In the genomic region with DNA sequence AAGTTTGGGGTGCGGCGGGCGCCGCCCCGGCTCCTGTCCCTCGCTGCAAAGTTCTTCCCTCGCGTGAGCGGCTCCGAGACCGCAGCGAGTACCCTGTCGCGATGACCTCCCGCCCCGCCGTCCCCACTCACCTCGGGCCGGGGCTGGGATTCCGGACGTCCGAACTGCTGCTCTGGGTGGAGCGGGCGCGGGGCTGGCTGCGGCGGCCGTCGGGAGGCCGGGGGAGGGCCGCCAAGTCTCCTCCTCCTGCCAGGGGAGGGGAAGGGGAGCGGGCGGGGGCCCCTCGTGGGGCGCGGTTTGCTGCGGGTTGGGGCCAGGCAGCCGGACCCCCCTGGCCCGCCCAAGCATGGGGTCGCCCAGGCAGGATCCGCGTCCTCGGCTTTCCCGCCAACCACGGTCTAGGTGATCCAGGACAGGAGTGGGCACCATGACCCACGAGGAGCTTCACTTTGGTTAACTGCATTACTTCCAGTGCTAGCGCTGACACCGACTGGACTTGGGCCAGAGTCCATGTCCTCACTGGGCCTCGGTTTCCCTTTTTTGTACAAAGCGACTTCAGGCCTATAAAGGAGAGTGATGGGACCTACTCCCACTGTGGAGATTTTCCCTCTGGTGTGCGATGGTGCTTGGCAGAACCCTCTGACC, we compare ENCODE assay signal across 7 mouse cellular contexts. TPM values are rescaled to one million over a fixed set of nuclear protein-coding genes. Genes with fewer than 3 reads are reported as not detected.
DNase-seq lines count a peak whose midpoint lies in the region; ATAC-seq and TF ChIP-seq lines count a peak whose summit lies in the region.

Gene Ccdc102a (minus strand): TSS at position 248 of the 645 bp plus-strand sequence.

- no peak within 1 kb of the TSS for H3K27ac ChIP-seq in bone marrow, adult 2 months (ENCODE audit: control insufficient read depth, insufficient read depth, low read depth, low read length, poor library complexity)
- peak within 1 kb of the TSS; percentile 81 for H3K27ac ChIP-seq in kidney, embryonic 15.5 days
- H3K27ac ChIP-seq in testis, adult 2 months (ENCODE audit: control insufficient read depth, insufficient read depth, low read depth, low read length) = no peak within 1 kb of the TSS

- H3K27me3 ChIP-seq in kidney, embryonic 15.5 days = peaks cover 14% of the 10 kb centered on the region
- H3K27me3 ChIP-seq in testis, adult 2 months (ENCODE audit: control insufficient read depth, insufficient read depth, low read length) = no peaks in the 10 kb centered on the region

- H3K4me3 ChIP-seq in bone marrow, adult 2 months (replicated peaks; ENCODE audit: control insufficient read depth, low read depth, low read length) = peak within 1 kb of the TSS; percentile 56
- H3K4me3 ChIP-seq in kidney, embryonic 15.5 days (replicated peaks) = peak within 1 kb of the TSS; percentile 70
- H3K4me3 ChIP-seq in testis, adult 2 months (ENCODE audit: control insufficient read depth, low read depth, low read length) = peak within 1 kb of the TSS; percentile 77

- ATAC-seq in kidney, embryonic 15.5 days (replicated peaks; ENCODE audit: low FRiP score) = peak; percentile 68

- no peaks in the 10 kb centered on the region; the same call in 1 of the 2 replicates for H3K4me1 ChIP-seq in bone marrow, adult 2 months (ENCODE audit: control insufficient read depth, insufficient read depth, low read length)
- peaks cover 51% of the 10 kb centered on the region for H3K4me1 ChIP-seq in kidney, embryonic 15.5 days
- H3K4me1 ChIP-seq in testis, adult 2 months (ENCODE audit: control insufficient read depth, insufficient read depth, low read length) = peaks cover 22% of the 10 kb centered on the region

- TF ChIP-seq POLR2A in bone marrow, adult 2 months (IDR thresholded peaks at IDR 0.05; ENCODE audit: borderline replicate concordance, control insufficient read depth, low read depth, low read length) = no peak
- no peak for TF ChIP-seq POLR2A in testis, adult 2 months (IDR thresholded peaks at IDR 0.05; ENCODE audit: control insufficient read depth, low read depth, low read length)

- no peak for TF ChIP-seq CTCF in bone marrow, adult 2 months (IDR thresholded peaks at IDR 0.05; ENCODE audit: control insufficient read depth, insufficient read depth, low read length)
- TF ChIP-seq CTCF in testis, adult 2 months (IDR thresholded peaks at IDR 0.05; ENCODE audit: control insufficient read depth, insufficient read depth, insufficient replicate concordance, low read depth, low read length) = no peak; the same call in 1 of the 2 replicates

- WGBS in bone marrow, adult 2 months = 8% methylated on average over 40 of the region's 51 CpGs
- WGBS in kidney, embryonic 15.5 days = 1% methylated on average over 51 of the region's 51 CpGs

- peak; percentile 78 for DNase-seq in NIH3T3 (ENCODE audit: low read depth)
- peak; percentile 98 for DNase-seq in heart, adult 11 months
- peak; percentile 71 for DNase-seq in lung, postnatal 14 days
- DNase-seq in spleen, postnatal 10 days (ENCODE audit: low spot score in 2 of 2) = no peak

- peak within 1 kb of the TSS; percentile 89 for H3K4me2 ChIP-seq in kidney, embryonic 15.5 days

- H3K36me3 ChIP-seq in kidney, embryonic 15.5 days = 0 out of 2 replicates have a peak, but pooled peaks cover 2% of the 10 kb centered on the region
- no peaks in the 10 kb centered on the region for H3K36me3 ChIP-seq in testis, adult 2 months (ENCODE audit: control insufficient read depth, insufficient read depth, low read length)

- H3K9me3 ChIP-seq in kidney, embryonic 15.5 days (replicated peaks) = no peaks in the 10 kb centered on the region

- peak within 1 kb of the TSS; percentile 70 for H3K9ac ChIP-seq in kidney, embryonic 15.5 days

RNA-seq across cellular contexts. Expression of gene Ccdc102a, which starts in this region (rescaled TPM):
- polyA plus RNA-seq in bone marrow, adult 2 months (2011; ENCODE audit: insufficient read depth, insufficient read length, low replicate concordance, missing spikeins) = 0.70 and 2.8 TPM in 2 replicates
- 21.6 and 24.1 TPM in 2 replicates for polyA plus RNA-seq in kidney, embryonic 15.5 days (2015; fragmentation: Nextera tagmentation; extraction: Ambion mirVana)
- 0.59 and 2.1 TPM in 2 replicates for polyA plus RNA-seq in testis, adult 2 months (2012; rRNA removed)

Comparison
In these comparisons a context has a peak if more than half of its experiments do, and no peak if none do; other contexts are left out.
1. DNase-seq: peak in NIH3T3 (single experiment), heart, adult 11 months (single experiment) and lung, postnatal 14 days (single experiment); none in spleen, postnatal 10 days (0 of 2).
2. Peak in every context shown above with its lines, with median percentiles within 50 percentile points of each other: H3K4me3 ChIP-seq.